Mouse (Mus musculus): ENCODE results near the gene Ino80.

Ino80 gene

GRCm38 (mm10) chr2:119436988-119437387 lies 40.5 kb downstream of the Ino80 start:
- peak; percentile 3 to 10 for DNase-seq

- no peak for DNase-seq
Measured at GRCm38 (mm10) chr2:119436467-119436866, 41.0 kb downstream of the Ino80 start.

DNA sequence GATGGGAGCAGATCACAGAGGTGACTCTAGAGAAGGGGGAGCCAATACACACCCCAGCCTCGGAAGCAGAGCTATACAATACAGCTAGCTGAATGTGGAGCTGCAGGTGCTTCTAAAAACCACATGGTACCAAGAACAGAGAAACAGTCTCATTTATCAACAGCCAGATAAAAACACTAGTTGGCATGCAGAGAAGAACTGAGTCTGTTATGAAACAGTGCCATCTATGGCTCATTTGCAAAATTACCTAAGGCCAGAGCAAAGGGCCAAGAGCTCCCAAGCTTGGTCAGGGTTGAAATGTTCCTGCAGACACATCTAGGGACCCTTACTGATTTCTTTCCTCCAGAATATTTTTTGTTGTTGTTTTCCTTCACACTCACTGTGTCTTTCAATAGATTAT lies 63.7 kb downstream of the Ino80 start:
- DNase-seq, result no peak

DNA sequence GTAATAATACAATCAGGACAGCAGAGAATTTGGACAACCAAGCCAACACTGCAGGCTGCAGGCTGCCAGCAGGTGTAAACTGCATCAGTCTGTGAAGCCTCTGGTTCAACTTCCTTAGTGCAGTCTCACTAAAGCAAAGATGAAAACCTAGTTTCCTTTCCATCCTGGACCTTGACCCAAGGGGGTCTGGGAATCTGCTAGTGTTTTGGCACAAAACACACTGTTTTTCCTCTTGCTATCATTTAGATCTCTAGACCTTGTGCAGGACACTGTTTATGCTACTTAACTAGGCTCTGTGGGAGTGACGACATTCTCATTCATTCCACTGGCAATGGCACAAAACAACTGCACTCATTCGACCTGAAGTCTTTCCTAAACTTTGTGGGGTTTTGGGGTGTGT lies 65.8 kb downstream of the Ino80 start:
- no peak for DNase-seq

DNA sequence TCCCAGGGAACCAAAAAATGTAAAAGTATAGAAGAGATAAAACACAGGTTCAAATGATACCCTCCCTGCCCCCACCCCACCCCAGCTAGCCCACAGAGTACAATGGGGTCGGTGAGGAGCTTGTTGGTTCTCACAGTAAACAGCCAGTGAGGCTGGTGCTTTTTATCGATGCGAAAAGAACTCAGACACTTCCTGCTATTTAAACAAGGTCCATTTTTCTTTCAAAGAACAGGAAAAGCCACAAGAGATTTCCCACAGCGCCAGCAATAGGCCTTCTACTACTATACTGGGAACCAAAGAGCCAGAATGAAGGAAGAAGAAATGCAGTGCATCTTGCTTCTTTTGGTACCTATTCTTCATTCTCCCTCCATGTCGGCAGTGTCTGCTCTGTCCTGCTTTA lies 66.5 kb downstream of the Ino80 start:
- DNase-seq, result no peak

DNA sequence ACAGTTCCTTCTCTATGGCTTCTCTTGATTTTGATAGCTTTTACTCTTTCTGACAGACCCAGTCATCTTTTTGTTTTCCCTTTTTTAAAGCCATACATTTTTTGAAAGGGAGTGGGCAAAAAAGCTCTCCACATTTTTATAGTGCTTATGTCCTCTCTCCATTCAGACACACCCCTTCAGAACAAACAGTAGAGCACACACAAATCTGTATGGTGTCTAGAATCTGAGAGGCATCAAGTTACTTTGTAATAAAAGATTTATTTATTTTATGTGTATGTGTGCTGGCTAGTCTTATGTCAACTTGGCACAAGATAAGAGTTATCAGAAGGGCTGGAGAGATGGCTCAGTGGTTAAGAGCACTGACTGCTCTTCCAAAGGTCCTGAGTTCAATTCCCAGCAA lies 68.8 kb downstream of the Ino80 start:
- no peak for DNase-seq

- no peak for DNase-seq
Measured at GRCm38 (mm10) chr2:119408278-119408677, 69.2 kb downstream of the Ino80 start.

GRCm38 (mm10) chr2:119399313-119399712 lies 78.2 kb downstream of the Ino80 start:
- no peak for DNase-seq

- no peak for DNase-seq
Measured at GRCm38 (mm10) chr2:119398665-119399064, 78.8 kb downstream of the Ino80 start.

DNA sequence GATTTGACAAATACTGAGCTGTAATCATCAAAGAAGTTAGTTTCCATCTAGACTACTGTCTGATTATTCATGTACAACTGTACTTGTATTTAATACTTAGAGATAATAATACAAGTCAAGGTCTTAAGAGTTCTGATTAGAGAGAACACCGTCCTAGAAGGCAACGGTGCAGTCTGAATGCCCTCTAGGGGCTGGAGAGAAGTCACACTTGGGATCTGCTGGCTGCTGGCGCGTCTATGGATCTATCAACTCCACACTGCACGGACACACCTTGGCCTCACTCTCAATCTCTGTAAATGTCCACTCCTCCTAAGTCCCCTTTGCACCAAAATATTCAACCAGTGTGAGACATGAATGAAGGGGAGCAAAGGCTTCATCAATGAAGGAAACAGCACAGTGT lies 79.2 kb downstream of the Ino80 start:
- no peak for DNase-seq

DNA sequence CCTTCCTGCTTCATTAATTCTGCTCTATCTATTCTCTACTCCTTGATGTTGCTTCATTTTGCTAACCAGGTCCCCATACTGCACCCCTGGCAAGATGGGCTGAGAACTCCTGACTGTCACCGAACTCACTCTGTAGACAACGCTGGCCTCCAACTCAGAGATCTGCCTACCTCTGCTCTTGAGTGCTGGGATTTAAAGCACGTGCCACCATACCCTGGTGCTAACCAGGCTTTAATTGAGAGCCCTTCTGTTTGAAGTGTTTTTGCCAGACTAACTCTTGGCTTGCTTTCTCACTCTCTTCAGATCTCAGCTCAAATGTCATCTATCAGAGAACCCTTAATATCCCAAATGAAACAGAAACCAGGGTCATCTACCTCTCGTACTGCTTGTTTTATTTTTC lies 87.5 kb downstream of the Ino80 start:
- DNase-seq, result no peak

- DNase-seq, result no peak
Measured at GRCm38 (mm10) chr2:119388266-119388665, 89.2 kb downstream of the Ino80 start.

DNA sequence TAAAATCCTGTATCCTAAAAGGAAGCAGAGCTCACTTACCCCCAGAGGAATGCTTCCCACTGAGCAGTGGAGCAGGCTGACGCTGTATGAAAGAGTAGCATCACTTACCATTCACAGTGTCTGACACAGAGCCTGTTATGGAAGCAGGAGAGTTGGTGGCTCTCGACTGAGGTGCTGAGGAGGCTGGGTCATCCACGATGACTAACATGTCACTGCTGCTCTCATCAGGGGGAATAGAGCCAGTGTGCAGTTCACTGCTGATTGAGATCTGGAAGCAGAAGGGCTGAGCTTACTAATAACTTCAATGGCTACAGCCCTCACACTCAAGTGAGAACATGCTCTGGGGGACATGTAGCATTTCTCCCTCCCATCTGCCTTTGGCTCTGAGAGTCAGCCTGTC lies 98.0 kb downstream of the Ino80 start:
- DNase-seq, result no peak

DNA sequence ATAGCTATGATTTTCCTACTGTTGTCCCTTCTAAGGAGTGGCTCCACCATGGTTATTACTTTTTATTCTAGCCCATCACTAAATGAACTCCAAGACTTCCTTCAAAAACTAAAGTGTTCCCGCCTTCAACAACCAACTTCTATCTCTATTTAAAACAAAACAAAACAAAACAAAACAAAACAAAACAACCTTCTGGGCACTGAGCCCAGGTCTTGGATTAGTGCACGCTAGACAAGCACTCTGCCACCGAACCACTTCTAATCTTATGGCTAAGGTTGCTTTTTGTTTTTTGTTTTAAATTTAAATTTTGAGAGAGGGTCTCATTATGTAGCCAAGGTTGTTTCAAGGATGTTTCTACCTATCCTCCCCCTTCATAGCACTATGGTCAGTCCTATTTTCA lies 99.7 kb downstream of the Ino80 start:
- DNase-seq, result no peak

DNA sequence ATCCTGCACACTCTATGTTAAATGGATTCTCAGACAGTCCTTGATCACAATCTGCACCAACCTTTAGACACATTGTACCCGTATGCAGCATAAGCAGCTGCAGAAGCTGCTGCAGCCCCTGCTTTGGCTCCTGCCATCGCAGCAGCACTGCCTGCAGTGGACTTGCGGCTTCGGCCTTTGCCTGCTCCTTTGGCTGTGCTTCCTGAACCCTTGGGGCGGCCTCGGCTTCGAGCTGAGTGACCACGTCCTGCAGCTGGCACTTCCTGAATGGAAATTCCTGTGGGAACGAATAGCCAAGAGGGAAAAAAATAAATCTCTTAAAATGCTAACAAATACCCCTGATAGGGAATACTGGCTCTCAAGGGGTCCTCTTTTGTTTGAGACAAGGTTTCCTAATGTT lies 100.2 kb downstream of the Ino80 start:
- DNase-seq, result no peak

DNA sequence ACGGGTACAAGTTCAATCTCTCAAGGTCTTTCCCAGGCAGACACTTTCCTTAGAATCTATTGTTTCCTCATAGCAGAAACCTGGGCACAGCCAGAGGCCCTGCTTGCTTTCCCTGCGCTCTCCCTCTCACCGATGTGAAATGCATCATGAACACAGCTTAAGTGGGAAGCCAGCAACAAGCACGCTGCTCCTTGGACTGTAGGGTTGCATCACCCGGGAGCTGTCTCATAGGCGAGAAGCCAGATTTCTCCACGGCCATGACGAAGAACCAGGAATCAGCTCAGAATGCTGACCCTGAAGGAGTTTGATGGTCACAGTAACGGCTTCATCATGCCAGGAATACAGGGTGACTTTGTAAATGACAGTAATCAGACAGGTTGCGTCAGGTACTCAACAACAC lies 107.4 kb downstream of the Ino80 start:
- no peak for DNase-seq

GRCm38 (mm10) chr2:119367346-119367745 lies 110.1 kb downstream of the Ino80 start:
- no peak for DNase-seq

GRCm38 (mm10) chr2:119364969-119365368 lies 112.5 kb downstream of the Ino80 start:
- DNase-seq, result no peak

- no peak for DNase-seq
Measured at GRCm38 (mm10) chr2:119359721-119360291, 117.7 kb downstream of the Ino80 start.

DNA sequence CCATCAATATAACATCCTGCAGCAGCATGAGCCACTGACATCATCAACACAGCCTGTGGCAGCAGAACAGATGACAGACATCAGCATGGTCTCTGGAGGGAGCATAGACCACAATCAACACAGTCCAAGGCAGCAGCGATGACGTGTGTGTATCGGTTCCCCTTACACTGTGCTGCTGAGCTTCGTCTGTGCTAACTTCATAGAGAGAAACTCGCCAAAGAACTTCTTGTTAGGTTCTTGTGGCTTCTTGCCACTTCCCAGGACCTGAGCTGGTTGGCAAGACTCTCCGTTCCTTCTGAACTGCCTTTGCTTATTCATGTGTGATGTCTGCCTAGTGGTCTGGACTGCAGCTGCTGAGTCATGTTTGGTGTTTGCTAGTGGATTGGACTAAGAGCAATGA lies 119.2 kb downstream of the Ino80 start:
- no peak for DNase-seq

- no peak for DNase-seq
Measured at GRCm38 (mm10) chr2:119356805-119357204, 120.7 kb downstream of the Ino80 start.

GRCm38 (mm10) chr2:119356310-119356709 lies 121.2 kb downstream of the Ino80 start:
- no peak for DNase-seq

DNA sequence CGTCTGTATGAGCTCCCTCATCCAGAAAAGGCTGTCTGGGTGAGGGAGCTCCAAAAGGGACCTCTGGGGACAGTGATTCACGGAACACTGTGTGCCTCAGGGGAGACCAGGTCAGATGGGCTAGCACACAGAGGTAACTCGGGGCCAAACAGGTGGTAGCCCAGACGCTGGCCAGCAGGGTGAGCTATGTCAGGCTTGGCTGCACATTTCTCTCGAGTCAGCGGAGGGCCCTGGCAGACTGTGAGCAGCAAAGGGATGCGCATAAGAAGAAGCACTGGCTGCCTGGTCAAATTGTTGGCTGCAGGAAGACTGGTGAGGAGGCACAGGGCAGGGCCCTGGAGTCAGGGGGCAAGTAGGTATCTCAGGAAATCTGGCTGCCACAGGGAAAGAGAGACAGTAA lies 121.8 kb downstream of the Ino80 start:
- DNase-seq, result no peak

- no peak for DNase-seq
Measured at GRCm38 (mm10) chr2:119355089-119355488, 122.4 kb downstream of the Ino80 start.

DNA sequence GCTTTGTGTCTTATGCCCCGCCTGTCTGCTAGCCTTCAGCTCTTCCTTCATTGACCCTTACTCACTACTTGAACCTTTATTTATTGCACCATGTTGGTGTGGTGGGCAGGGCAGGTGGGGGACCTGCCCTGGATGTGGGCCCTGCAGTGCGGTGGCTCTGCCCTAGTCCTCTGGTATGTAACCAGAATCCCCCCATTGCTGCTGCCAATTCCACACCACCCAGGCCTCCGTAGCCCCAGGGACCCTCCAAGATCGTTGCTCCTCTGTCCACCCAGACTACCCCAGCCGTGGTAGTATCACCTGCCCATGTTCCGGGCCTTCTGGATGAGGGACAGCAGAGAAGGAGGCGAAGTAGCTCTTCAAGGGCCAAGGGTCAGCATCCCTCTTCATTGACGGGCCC lies 123.8 kb downstream of the Ino80 start:
- DNase-seq, result no peak

Data from thymus, adult 18-20 months (tissue).